Mouse (Mus musculus) thymus, adult 2 months (tissue): ENCODE measurements around the gene Shisa8.

ENCODE experiments used
- CTCF ChIP-seq: fragments of 200-500 bp; IDR thresholded peaks from 2 replicates; pipeline ENCODE4 v1.5.1; 2012; ENCODE audit warnings: mild to moderate bottlenecking, control low read depth, low read length, moderate library complexity, borderline replicate concordance; ENCODE audit not compliant: control insufficient read depth, poor library complexity, insufficient read depth; ENCODE audit errors: extremely low read depth
- POLR2A ChIP-seq: fragments of 200-500 bp; IDR thresholded peaks from 2 replicates; pipeline ENCODE4 v1.6.1; 2012; ENCODE audit warnings: mild to moderate bottlenecking, low read length, control low read depth, moderate library complexity; ENCODE audit not compliant: control insufficient read depth, poor library complexity, insufficient read depth; ENCODE audit errors: extremely low read depth

DNA sequence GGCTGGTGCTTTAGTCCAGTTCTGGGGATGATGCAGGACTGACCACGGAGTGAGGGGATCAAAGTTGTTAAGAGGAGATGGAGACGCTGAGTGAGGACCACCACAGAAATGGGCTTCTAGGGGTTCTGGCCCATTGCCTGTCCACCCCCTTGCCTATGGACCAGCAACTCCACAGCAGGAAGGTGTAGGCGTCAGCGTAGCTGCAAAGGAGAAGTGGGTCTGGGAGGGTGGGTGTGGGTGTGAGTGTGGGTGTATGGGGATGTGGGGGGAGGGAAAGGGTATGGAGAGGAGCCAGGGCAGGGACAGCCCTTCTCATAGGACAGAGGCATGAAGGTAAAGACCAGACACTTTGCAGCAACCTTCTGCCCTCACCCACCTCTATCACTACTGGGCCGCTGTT is 13.2 kb upstream of the Shisa8 start:
- no peak for TF ChIP-seq CTCF
- no peak for TF ChIP-seq POLR2A
